Mouse (Mus musculus) gonadal fat pad, adult 2 months (tissue): ENCODE measurements around the gene Arhgap25. TPM values are rescaled to one million over a fixed set of nuclear protein-coding genes. Genes with fewer than 3 reads are reported as not detected.
"Not testable (repeated sequence)": the region's sequence is repeated elsewhere in the genome, so short reads cannot be mapped to it uniquely, and the experiment has no call there.

ENCODE experiments used
- DNase-seq: peaks from one replicate; pipeline ENCODE4 v3.0.0-alpha.2; 2012; ENCODE audit warnings: low read depth
- polyA plus RNA-seq: library from polyadenylated mRNA; depleted of rRNA; stranded (reverse); fragments of >200 nt; gene quantifications from 2 replicates; pipeline ENCODE4 v1.2.3, GENCODE M21; 2012

The Arhgap25 gene
- polyA plus RNA-seq, 1 experiment, result 2.0 TPM

DNA sequence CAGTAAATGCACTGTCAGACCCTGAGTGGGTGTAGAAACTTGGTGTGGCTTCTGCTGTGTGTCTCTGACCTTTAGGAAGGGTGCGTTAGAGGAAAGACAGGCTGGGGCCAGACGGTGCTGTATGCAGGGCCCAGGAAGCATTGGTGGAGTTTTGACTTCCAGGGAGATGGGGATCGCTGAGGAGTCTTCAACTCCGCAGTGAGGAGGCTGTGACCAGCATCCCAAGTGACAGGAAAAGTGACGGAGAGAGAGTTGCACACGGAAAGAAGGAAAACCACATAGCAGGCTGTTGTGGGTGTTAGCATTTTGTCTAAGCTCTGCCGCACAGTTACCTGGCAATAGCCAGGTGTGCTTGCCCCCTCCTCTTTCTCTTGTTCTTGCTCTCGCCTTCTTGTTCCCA, 3.2 kb upstream of the Arhgap25 start:
- no peak for DNase-seq

DNA sequence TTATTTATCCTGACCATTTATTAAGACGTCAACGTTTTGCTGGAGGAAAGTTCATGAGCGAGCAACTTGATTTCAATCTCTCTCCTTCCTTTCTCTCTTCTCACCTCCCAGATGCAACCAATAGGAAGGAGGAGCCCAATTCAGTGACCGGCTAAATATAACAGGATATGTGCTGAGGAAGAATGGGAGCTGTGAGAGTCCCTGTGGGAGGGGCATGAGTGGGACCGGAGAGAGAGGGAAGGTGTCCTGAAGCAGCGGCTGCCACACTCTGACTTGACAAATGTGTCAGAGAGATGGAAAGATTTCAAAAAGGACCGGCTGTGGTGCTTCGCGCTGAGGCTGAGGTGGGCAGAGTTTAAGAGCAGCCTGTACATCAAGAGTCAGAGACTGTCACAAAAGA, 2.6 kb upstream of the Arhgap25 start:
- no peak for DNase-seq

GRCm38 (mm10) chr6:87534855-87535575, 2.0 kb upstream of the Arhgap25 start:
- DNase-seq, result no peak

DNA sequence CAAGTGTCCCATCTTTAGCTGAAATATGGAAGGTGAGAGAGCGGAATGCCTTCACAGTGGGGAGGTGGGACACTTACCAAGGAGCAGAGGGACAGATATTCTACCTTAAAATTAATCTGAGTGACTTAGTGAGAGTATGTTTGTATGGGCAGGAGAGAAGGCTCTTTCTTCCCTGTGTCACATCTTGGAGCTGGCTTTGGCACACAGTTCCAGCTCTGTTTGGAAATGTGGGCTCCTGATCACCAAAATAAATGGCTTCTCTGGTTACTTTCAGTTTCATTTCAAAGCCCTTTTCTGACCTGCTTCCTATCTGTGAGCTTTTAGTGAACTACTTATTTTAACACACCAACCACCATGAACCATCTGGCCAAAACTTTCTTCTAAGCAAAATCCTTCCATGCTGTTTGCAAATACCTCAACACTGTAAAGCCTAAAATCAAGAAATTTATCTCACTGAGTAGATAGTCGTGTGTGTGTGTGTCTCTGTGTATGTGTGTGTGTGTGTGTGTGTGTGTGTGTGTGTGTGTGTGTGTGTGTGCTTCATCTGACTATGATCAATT, 1.5 kb downstream of the Arhgap25 start:
- no peak for DNase-seq

DNA sequence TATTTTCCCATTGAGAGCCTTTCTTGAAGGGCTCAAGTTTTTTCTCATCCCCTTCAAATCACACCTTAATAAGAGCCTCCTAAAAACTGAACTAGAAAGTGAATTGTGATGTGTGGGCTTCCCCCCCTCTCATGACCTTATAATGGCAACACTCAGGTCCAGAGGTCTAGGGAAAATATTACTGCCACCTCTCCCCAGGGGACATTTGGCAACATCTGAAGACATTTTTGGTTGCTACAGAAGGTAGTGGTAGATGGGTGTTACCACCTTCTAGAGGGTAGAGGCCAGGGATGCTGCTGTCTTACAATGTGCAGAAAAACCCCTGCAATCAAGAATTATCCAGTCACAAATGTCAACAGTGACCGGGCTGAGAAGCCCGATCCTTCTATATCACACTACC, 2.7 kb downstream of the Arhgap25 start:
- no peak for DNase-seq

- DNase-seq, result no peak
Measured at GRCm38 (mm10) chr6:87527846-87528557, 5.1 kb downstream of the Arhgap25 start.

- no peak for DNase-seq
Measured at GRCm38 (mm10) chr6:87527366-87527765, 5.7 kb downstream of the Arhgap25 start.

DNA sequence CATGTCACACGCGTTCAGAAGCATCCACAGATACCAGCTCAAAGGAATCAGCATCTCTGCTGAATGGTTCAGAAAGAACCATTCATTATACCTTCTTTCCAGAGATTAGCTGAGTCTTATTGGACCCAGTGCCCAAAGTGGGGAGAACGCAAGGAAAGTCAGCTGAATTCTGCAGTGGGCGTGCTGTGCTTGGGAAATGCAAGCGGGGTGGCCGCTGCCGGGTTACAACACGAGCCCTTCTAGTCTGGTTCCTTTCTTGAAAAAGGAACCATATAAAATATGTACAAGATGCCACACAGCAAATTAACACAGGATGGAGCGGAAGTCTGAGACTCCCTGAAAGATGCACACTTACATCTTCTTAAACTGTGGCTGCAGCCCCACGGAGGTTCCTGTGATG, 7.9 kb downstream of the Arhgap25 start:
- no peak for DNase-seq

- DNase-seq, result no peak
Measured at GRCm38 (mm10) chr6:87524281-87524680, 8.8 kb downstream of the Arhgap25 start.

GRCm38 (mm10) chr6:87523736-87524135, 9.3 kb downstream of the Arhgap25 start:
- no peak for DNase-seq

DNA sequence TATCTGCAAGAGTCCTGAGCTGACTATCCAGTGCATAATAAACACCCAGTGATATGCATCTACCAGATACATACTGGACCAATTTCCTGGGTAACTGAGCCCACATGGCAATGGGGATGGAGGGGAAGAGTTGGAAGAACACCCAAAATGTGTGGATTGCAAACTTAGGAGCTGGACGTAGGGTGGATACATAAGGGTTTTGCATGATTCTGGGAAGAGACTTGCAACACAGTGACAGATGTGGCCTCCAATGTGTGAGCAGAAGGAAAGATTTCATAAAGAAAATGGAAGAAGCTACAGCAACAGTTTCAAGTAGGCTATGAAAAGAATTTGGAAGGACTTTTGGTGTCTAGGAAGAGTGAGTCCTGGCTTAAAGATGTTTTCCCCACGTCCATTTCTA, 10.0 kb downstream of the Arhgap25 start:
- no peak for DNase-seq

DNA sequence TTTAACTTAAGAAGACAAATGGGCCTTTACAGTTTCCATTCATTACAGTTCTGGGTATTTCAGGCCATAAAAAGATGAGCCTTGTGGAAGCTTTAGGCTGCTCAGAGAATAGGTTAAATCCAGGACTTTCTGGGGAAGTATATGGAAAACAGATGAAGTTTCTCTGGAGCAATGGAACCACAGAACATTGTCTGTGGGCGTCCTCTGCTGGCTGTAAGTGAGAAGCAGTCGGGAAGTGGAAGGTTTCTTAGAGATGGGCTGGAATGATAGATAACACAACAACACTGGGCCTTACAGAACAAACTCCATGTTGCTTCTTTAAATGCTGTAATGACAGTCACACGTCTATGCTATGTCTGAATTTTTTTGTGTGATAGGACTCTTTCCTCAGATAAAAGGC, 10.8 kb downstream of the Arhgap25 start:
- DNase-seq, result no peak

- not testable (repeated sequence) for DNase-seq
Measured at GRCm38 (mm10) chr6:87521705-87522104, 11.4 kb downstream of the Arhgap25 start.

DNA sequence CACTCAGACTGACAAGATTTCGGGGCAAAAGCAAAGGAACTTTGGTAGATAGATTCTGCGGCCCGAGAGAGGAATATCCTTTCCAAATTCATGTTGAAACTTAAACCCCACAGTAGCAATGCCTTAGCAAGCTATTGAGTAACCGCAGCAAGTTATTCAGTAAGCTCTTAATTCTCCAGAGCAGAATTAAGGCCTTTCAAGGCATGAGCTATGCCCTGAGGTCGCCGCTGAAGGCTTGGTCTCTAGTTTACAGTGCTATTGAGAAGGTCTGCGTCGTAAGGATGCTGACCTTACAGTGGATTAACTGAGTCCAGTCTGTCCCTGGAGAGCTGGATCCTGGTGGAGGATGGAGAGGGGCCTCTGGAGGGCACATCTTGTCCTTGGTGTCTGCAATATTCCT, 12.5 kb downstream of the Arhgap25 start:
- no peak for DNase-seq

GRCm38 (mm10) chr6:87519809-87520208, 13.2 kb downstream of the Arhgap25 start:
- DNase-seq, result no peak

DNA sequence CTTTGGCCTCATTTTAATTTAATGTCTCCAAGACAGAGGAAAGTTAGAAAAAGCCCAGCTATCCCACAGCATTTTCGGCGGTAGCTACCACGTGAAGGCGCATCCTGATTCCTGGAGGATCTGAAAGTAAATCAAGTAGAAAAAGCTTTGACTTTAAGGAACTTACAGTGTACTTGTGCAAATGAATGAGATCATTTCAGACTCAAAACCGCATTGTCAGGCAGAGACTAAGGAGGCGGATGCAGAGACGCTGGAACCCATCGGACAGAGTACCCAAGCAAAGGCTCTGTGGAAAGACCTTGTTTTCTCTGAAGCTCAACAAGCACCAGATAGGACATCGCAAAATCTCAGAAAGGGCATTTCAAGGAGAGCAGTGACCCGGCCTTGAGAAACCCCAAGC, 14.4 kb downstream of the Arhgap25 start:
- no peak for DNase-seq

DNA sequence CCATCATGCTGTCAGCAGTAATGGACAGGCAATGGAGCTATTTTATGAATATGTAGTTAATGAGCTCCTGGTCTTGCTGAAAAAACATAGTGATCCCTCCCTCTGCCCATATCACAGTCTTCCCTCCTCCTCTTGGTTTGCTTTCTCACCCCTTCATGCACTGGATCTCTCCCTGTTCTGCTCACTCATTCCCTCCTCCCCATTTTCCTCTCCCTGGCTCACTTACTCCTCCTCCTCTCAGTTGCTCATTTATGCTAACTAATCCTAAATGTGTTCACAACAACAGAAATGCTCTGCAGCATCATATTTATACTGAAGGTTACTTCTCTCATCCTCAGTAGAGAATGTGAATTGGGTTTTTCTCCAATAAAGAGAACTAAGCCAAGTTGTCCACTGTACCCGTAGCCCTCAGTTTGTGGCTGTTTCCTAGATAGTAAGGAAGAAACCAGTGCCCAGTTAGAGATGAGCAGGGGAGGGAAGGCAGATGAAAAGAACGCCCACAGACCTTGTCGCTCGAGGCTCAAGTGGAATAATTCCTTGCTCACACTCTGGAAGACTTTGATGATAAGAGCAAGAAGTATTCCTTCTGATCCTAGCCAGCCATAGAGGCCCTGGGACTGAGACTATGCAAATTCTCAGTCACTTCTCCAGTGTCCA, 15.2 kb downstream of the Arhgap25 start:
- no peak for DNase-seq

GRCm38 (mm10) chr6:87514321-87514720, 18.7 kb downstream of the Arhgap25 start:
- DNase-seq, result no peak

GRCm38 (mm10) chr6:87513046-87513767, 19.9 kb downstream of the Arhgap25 start:
- no peak for DNase-seq

DNA sequence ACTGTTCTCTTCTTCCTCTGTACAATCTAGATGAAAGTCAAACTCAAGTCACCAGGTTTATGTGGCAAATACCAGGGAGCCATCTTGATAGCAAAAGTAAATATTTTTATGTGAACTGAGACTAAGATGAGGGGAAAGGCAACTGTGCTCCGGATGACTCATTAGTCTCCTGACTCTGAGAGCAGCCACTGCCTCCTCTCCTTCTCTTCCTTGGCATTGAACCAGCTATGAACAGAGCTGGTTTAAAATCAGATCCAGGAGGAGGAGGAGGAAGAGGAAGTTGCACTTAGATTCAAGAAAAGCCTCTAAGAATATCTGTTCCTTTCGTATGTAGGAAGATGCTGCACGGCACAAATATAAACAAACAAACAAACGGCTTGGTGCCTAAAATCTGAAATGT, 22.1 kb downstream of the Arhgap25 start:
- no peak for DNase-seq

DNA sequence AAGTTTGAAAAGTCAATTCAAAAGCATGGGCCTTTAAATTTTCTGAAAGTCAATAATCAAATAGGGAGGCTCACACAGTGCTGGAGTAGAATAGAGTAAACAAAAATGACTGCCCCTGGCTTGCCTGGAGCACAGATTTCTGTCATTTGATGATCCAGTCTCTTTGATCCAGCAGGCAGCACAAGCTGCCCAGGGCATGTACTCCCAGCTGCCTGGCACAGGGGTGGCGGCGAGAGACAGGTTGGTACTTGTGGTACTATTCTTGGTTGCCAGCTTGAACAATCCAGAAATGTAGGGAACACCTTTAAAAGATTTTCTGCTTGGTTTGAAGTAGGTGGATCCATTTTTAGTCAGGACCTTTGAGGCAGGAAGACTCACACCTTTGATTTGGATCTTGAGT, 23.3 kb downstream of the Arhgap25 start:
- no peak for DNase-seq

DNA sequence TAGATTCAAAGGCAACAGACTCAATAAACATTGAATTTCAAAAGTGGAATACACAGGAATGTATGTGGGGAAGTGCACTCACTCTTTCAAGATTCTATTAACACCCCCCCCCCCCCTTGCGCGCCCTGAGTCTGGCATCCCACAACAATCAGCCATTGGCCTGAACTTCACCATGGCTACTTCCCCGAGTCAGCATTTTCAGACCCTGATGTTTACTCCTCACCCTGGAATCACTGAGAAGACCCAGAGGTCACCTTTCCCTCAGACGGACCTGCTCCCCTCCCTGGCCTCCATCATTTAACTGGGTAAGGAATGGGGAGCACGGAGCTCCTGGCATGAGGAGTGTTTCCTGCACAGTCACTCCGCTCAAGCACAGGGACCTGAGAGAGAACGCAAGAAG, 28.2 kb downstream of the Arhgap25 start:
- DNase-seq, result no peak
